Mouse (Mus musculus): ENCODE results near the gene Oxct1. TPM values are rescaled to one million over a fixed set of nuclear protein-coding genes. Genes with fewer than 3 reads are reported as not detected.

Gene Oxct1
- polyA plus RNA-seq (2012; rRNA removed) = 31.6 and 32.8 TPM in 2 replicates

DNA sequence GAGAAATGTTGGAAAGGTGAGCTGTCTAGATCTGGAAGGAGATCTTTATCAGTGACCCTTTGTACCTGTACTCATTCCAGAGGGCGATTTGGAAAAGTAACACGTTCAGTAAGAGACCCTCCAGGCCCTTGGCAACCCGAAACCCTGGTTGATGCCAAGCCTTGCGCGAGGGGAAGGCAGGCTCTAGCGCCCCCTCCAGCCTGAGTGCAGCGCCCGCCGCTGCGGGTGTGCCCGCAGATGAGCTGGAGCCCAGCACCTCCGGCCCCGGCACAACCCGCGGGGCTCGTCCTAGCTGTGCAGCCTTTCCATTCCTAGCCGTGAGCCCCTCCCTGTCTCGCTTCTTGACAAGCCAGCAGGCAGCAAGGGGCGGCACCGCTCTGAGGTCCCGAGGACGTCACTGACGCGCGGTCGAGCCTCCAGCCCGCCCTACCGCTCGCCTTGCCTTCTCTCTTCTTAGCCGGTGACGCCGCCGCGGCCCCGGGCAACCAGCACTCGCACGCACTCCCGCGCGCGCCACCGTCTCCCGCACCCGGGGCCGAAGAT lies at the start of gene Oxct1:
Gene Oxct1 (plus strand): TSS at position 153 of the 543 bp plus-strand sequence.
- TF ChIP-seq CTCF (IDR thresholded peaks at IDR 0.05; ENCODE audit: borderline replicate concordance, control insufficient read depth, extremely low read depth, insufficient read depth, low read length, poor library complexity) (peak; percentile 63; the same call in 1 of the 2 replicates), POLR2A (IDR thresholded peaks at IDR 0.05; ENCODE audit: control insufficient read depth, extremely low read depth, insufficient read depth, low read length, poor library complexity) (peak; percentile 39; the same call in 1 of the 2 replicates)
- peak; percentile 84 for DNase-seq
- H3K27me3 ChIP-seq (ENCODE audit: control insufficient read depth, insufficient read depth, low read length) = no peaks in the 10 kb centered on the region
- H3K4me3 ChIP-seq (ENCODE audit: control insufficient read depth, insufficient read depth, low read length) = peak within 1 kb of the TSS; percentile 82
- WGBS = under 1% methylated on average over 44 of the region's 45 CpGs
- H3K27ac ChIP-seq (ENCODE audit: control insufficient read depth, insufficient read depth, low read length) = no peak within 1 kb of the TSS
- H3K36me3 ChIP-seq (ENCODE audit: control insufficient read depth, insufficient read depth, low read length) = no peaks in the 10 kb centered on the region
- peaks cover 9% of the 10 kb centered on the region; the same call in 1 of the 2 replicates for H3K4me1 ChIP-seq (replicated peaks; ENCODE audit: control insufficient read depth, insufficient read depth, low read length)

DNA sequence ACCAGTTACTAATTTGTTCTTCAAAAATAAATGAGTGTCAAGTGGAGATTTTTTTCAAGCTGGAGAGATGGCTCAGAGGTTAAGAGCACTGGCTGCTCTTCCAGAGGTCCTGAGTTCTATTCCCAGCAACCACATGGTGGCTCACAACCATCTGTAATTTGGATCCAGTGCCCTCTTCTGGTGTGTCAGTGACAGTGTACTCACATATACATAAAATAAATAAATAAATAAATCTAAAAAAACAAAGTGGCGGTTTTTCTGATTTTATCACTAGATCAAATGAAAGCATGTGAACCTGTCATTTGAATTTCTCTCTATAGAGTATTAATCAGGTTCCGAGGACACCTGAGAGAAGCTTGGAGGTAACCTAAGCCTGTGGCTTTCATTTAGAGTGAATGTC lies 47.9 kb upstream of the Oxct1 start:
- no peak overlapping the region for H3K4me3 ChIP-seq (ENCODE audit: control insufficient read depth, insufficient read depth, low read length)
- DNase-seq = no peak
- H3K4me1 ChIP-seq (replicated peaks; ENCODE audit: control insufficient read depth, insufficient read depth, low read length) = no peaks in the 10 kb centered on the region
- WGBS = 98% methylated on average over 2 of the region's 2 CpGs
- no peak for TF ChIP-seq POLR2A (IDR thresholded peaks at IDR 0.05; ENCODE audit: control insufficient read depth, extremely low read depth, insufficient read depth, low read length, poor library complexity)
- no peak for TF ChIP-seq CTCF (IDR thresholded peaks at IDR 0.05; ENCODE audit: borderline replicate concordance, control insufficient read depth, extremely low read depth, insufficient read depth, low read length, poor library complexity)
- H3K27ac ChIP-seq (ENCODE audit: control insufficient read depth, insufficient read depth, low read length) = no peak overlapping the region
- H3K27me3 ChIP-seq (ENCODE audit: control insufficient read depth, insufficient read depth, low read length) = no peaks in the 10 kb centered on the region
- H3K36me3 ChIP-seq (ENCODE audit: control insufficient read depth, insufficient read depth, low read length) = no peaks in the 10 kb centered on the region

- peaks cover 8% of the 10 kb centered on the region; the same call in 1 of the 2 replicates for H3K36me3 ChIP-seq (ENCODE audit: control insufficient read depth, insufficient read depth, low read length)
- peak; percentile 52 for DNase-seq
- no peaks in the 10 kb centered on the region for H3K27me3 ChIP-seq (ENCODE audit: control insufficient read depth, insufficient read depth, low read length)
- peak within 1 kb of the TSS; percentile 63 for H3K4me3 ChIP-seq (ENCODE audit: control insufficient read depth, insufficient read depth, low read length)
- no peak within 1 kb of the TSS for H3K27ac ChIP-seq (ENCODE audit: control insufficient read depth, insufficient read depth, low read length)
- TF ChIP-seq POLR2A (IDR thresholded peaks at IDR 0.05; ENCODE audit: control insufficient read depth, extremely low read depth, insufficient read depth, low read length, poor library complexity) (no peak), CTCF (IDR thresholded peaks at IDR 0.05; ENCODE audit: borderline replicate concordance, control insufficient read depth, extremely low read depth, insufficient read depth, low read length, poor library complexity) (peak; percentile 22; the same call in 1 of the 2 replicates)
- WGBS = 1% methylated on average over 61 of the region's 61 CpGs
- H3K4me1 ChIP-seq (replicated peaks; ENCODE audit: control insufficient read depth, insufficient read depth, low read length) = no peaks in the 10 kb centered on the region
Measured at GRCm38 (mm10) chr15:3979061-3979848, 46.9 kb upstream of the Oxct1 start, which contains the start of gene Fbxo4. Gene Fbxo4, minus strand, starts transcription at chr15:3979573.

DNA sequence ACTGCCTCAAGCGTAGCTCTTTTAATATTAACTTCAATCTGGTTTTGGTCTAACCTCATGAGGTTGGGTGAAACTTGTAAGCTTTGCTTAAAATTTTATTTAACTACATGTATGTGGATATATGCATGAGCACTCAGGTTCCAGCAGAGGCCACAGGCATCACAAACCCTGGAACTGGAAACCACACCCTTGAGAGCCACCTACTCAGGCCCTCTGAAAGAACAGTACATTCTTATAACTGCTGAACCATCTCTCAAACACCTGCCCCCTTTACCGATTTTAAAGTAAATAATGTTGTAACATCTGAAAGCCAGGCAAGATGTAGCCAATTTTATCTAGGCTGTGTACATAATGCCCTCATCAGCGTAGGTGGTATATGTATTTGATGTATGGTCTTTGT lies 46.3 kb upstream of the Oxct1 start:
- Histone ChIP-seq H3K4me3 (ENCODE audit: control insufficient read depth, insufficient read depth, low read length) (no peak overlapping the region), H3K4me1 (replicated peaks; ENCODE audit: control insufficient read depth, insufficient read depth, low read length) (no peaks in the 10 kb centered on the region), H3K27ac (ENCODE audit: control insufficient read depth, insufficient read depth, low read length) (no peak overlapping the region), H3K36me3 (ENCODE audit: control insufficient read depth, insufficient read depth, low read length) (peaks cover 13% of the 10 kb centered on the region), H3K27me3 (ENCODE audit: control insufficient read depth, insufficient read depth, low read length) (no peaks in the 10 kb centered on the region)
- TF ChIP-seq CTCF (IDR thresholded peaks at IDR 0.05; ENCODE audit: borderline replicate concordance, control insufficient read depth, extremely low read depth, insufficient read depth, low read length, poor library complexity) (no peak), POLR2A (IDR thresholded peaks at IDR 0.05; ENCODE audit: control insufficient read depth, extremely low read depth, insufficient read depth, low read length, poor library complexity) (no peak)
- 78% methylated on average over 3 of the region's 3 CpGs for WGBS
- no peak for DNase-seq

- peaks cover 27% of the 10 kb centered on the region for H3K36me3 ChIP-seq (ENCODE audit: control insufficient read depth, insufficient read depth, low read length)
- no peak for TF ChIP-seq POLR2A (IDR thresholded peaks at IDR 0.05; ENCODE audit: control insufficient read depth, extremely low read depth, insufficient read depth, low read length, poor library complexity)
- TF ChIP-seq CTCF (IDR thresholded peaks at IDR 0.05; ENCODE audit: borderline replicate concordance, control insufficient read depth, extremely low read depth, insufficient read depth, low read length, poor library complexity) = no peak
- no peak overlapping the region for H3K27ac ChIP-seq (ENCODE audit: control insufficient read depth, insufficient read depth, low read length)
- 60% methylated on average over 5 of the region's 5 CpGs for WGBS
- no peak overlapping the region for H3K4me3 ChIP-seq (ENCODE audit: control insufficient read depth, insufficient read depth, low read length)
- no peaks in the 10 kb centered on the region for H3K27me3 ChIP-seq (ENCODE audit: control insufficient read depth, insufficient read depth, low read length)
- DNase-seq = no peak
- H3K4me1 ChIP-seq (replicated peaks; ENCODE audit: control insufficient read depth, insufficient read depth, low read length) = no peaks in the 10 kb centered on the region
Measured at GRCm38 (mm10) chr15:3982732-3983131, 43.5 kb upstream of the Oxct1 start.

- H3K36me3 ChIP-seq (ENCODE audit: control insufficient read depth, insufficient read depth, low read length) = peaks cover 31% of the 10 kb centered on the region
- no peak for TF ChIP-seq POLR2A (IDR thresholded peaks at IDR 0.05; ENCODE audit: control insufficient read depth, extremely low read depth, insufficient read depth, low read length, poor library complexity)
- no peak for TF ChIP-seq CTCF (IDR thresholded peaks at IDR 0.05; ENCODE audit: borderline replicate concordance, control insufficient read depth, extremely low read depth, insufficient read depth, low read length, poor library complexity)
- WGBS = 94% methylated on average over 2 of the region's 2 CpGs
Measured at GRCm38 (mm10) chr15:3984876-3985275, 41.3 kb upstream of the Oxct1 start.

More at GRCm38 (mm10) chr15:3984876-3985275, 41.3 kb upstream of the Oxct1 start:
- Histone ChIP-seq H3K27me3 (ENCODE audit: control insufficient read depth, insufficient read depth, low read length) (no peaks in the 10 kb centered on the region), H3K4me1 (replicated peaks; ENCODE audit: control insufficient read depth, insufficient read depth, low read length) (no peaks in the 10 kb centered on the region), H3K27ac (ENCODE audit: control insufficient read depth, insufficient read depth, low read length) (no peak overlapping the region), H3K4me3 (ENCODE audit: control insufficient read depth, insufficient read depth, low read length) (no peak overlapping the region)
- DNase-seq = no peak

All from thymus, adult 2 months (tissue).